Mouse (Mus musculus): ENCODE results near the gene Tnfrsf21.

Gene Tnfrsf21

DNA sequence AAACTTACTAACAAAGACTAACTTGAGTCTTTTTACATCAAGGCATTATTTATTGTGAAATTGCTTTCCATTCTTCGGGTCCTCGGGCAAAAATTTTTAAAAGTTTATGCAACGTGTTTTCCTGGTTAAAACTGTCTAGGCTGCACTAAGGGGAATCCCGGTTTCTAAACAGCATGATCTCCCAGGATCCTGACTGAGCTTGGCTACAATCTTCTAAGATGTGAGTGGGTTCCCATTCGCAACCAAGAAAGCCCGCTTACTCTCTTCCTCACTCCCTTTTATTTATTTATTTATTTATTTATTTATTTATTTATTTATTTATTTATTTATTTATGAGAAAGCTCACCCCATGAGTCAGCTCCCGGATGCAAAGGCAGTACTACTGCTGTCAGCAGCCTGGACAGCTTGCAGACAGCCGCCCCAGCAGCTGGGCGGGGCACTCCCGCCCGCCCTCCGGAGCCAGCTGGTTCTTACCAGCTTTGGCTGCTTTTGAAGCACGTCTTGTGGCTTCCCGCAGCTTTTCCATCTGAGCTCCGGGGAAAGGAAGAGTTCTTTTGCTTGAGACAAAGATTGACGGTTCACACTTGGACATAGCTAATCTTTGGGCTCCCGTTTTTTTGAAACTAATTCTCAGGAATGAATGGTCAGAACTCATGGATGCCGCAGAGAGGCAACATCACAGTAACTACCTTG is 60.6 kb downstream of the Tnfrsf21 start:
- DNase-seq (ENCODE audit: low spot score in 2 of 2) = no peak

DNA sequence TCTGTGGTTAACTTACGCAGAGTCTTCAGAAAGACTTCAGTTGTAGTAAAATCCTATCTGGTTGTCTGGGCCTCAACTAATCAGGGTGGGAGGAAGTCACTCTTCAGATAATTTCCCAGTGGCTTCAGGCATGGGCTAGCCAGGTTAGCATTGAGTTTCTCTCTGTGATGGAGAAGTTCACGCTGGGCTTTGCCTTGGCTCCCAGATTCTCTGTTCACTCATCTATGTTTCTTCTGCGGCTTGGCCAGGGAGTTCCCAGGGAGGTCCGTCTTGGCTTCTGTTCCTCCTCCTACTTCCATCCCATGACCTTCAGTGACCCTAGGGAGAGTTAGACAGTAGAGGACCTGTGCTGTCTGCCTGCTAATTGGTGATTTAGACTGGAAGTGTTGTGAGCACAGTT is 61.2 kb downstream of the Tnfrsf21 start:
- DNase-seq (ENCODE audit: low spot score in 2 of 2) = no peak

DNA sequence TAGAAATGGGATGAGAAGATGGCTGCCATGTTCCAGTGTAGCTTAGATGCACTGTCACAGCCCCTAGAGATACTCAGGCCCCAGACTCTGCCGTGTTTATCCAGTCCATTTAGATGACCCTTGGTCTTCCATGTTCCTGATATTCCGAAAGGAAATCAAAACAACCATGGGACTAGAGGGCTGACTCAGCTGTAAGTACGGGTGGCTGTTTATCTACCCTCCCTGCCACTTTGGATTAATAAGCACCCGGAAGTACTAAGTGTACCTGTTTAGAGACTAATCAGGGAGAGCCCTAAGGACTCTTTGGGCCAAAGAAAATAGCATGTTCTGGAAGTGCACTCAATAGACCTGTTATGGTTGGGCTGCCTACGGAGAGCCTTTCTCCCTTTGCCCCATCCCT is 64.9 kb downstream of the Tnfrsf21 start:
- DNase-seq (ENCODE audit: low spot score in 2 of 2) = no peak

DNA sequence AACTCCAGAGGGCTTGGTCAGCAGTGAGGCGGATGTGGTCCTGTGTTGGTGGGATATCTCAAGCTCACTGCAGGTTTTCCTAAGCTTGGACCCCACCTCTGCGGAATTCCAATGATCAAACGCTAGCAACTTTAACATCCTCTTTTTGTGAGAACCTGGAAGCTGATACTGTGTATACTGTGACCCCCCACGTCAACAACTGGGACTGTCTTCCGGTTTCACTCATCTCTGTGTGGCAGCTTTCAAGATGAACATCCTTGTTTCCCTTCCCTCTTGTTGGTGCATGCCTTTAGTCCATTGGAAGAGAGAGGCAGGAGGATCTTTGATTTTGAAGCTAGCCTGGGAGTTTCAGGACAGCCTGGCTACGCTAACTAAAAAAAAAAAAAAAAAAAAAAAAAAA is 73.1 kb downstream of the Tnfrsf21 start:
- DNase-seq (ENCODE audit: low spot score in 2 of 2) = no peak

DNA sequence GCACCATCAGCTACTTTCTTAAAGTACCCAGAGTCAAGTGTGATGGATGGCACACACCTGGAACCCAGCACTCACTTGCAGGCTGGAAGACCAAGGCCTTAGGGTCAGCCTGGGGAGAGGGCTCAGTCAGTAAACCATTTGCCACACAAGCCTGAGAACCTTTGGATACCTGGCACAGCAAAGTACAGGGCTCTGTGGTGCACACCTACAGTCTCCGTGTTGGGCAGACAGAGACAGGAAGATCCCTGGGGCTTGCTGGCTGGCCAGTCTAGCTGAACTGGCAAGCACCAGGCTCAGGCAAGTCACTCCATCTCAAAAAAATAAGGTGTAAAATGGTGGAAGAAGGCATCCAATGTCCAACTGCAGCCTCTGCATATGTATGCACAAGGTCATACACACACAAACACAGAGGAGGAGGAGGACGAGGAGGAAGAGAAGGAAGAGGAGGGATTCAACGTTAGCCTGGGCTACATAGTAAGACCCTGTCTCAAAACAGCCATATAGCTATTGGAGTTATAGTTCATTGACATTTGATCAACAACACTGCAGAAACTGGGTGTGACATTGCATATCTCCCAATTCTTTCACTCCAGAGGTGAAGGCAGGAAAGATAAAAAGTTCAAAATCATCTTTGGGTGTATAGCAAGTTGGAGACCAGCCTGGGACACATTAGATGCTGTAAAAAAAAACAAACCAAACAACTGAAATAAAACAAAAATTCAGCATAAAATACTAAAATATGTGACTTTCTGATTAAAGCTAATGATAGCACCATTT is 74.8 kb downstream of the Tnfrsf21 start:
- no peak for DNase-seq (ENCODE audit: low spot score in 2 of 2)

DNA sequence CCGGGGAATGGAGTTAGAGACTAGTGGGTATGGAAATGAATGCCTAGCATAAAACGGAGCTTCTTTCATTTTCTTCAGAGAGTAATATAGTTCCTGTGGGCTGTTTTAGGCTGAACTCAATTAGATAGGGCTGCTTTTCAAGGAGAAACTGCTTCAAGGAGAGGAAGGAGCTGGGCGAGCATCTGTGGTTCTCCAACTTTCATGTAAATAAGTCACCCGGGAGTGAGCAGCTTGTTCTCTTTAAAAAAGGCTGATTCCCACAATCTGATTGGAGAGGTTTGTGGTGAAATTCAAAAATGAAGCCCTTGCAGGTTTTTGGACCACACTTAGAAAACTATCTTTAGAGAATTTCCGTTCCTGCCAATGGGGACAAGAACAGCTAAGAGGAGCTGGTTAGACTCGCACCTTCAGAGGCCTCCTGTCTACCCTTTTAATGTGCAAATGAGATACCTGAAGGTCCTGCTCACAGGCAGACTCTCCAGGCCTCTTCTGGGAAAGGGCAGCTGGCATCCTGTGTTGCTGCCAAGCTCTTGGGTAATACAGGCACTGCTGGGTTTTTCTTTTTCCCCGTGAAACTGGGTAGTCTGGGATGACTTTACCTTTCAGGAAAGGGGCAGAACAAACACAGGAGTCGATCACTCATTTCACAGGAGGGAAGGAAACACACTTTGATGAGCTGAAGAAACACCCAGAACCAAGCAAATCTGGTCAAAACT is 76.1 kb downstream of the Tnfrsf21 start:
- no peak for DNase-seq (ENCODE audit: low spot score in 2 of 2)

DNA sequence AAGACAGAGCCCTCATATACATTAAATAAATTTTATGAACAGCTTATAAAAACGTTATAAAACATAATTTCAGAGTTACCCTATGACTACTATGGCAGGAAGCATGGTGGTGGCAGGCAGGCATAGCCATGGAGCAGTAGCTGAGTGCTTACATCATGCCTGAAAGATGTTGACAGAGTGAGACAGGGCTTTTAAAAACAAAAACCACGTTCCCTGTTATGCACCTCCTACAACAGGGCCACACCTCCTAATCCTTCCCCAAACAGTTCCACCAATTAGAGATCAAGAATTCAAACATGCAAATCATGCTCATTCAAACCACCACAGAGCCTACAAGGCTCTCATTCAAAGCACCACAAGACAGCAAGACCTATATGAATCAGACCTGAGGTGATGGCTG is 77.9 kb downstream of the Tnfrsf21 start:
- no peak for DNase-seq (ENCODE audit: low spot score in 2 of 2)

DNA sequence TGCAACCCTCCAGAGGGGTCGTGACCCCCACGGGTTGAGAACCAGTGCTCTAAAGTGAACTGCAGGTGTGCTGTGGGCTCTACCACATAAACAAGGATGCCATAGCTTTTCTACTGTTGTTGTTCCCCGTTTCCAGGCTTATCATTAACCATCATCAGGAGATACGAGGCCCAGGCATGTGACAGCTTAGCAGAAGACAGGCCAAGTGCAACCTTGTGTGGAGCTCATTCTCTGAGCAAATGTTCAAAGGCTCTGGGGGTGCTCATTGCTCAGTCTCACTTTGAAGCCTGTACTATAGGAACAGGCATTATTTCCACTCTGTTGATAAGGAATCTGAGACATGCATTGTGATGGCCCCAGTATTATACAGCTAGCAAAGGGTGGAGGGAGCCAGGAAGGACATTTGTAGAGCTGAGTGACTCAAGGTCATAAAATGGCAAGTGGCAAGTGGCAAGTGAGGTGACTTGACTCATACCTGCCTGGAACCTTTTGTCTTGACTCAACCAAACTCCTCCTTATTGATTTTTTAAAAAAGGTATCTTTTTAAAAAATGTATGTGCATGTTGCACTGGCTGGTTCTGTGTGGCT is 80.8 kb downstream of the Tnfrsf21 start:
- DNase-seq (ENCODE audit: low spot score in 2 of 2) = no peak

DNA sequence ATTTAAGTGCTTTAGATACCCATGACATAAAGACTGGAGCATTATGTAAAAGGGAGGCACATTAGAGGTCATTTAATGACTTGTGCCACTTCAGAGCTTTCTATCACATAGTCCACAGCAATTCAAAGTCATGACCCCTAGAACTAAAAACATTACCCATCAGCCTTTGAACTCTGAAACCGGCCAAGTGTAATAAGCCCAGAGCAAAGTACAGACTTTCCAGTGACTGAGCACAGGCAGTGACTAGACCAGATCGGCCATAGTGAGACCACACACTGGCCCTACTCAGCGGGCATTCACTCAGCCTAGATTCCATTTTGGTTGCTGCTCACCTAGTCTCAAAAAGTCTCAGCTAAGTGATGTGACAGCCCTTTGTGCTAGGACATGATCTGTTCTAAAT is 89.8 kb downstream of the Tnfrsf21 start:
- DNase-seq (ENCODE audit: low spot score in 2 of 2) = no peak

DNA sequence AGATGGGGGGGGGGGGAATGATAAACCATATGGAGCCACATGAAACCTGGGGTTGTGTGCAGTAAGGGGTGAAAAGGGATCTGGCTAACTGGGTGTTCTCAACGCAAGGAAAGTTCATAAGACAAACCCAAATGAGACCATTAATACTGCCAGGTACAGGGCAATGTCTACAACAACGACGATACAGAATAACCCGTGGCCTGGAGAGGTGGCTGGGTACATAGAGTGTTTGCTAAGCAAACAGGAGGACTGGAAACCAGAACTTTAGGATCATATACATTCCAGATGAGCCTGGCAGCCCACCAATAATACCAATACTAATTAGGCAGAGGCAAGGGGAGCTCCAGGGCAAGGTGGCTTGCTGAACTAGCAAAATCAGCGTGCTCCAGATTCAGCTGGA is 91.0 kb downstream of the Tnfrsf21 start:
- no peak for DNase-seq (ENCODE audit: low spot score in 2 of 2)

DNA sequence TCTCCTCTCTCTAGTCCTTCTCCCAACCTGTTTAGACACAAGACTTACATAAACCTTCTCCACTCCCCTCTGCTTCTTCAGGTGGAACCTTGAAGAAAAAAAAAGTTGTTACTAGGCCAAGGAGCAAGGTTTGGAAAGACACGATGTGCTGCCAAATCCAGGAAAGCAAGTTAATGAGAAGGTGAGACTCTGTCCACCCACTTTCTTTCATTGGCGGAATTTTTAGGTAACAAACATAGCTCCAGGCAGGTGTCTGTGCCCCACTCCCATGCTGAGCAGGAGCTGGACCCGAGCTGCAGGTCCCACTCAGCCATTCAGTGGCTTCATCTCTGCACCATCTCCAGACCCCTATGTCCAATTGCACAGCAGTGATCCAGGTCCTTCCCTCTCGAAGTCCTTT is 93.1 kb downstream of the Tnfrsf21 start:
- DNase-seq (ENCODE audit: low spot score in 2 of 2) = no peak

DNA sequence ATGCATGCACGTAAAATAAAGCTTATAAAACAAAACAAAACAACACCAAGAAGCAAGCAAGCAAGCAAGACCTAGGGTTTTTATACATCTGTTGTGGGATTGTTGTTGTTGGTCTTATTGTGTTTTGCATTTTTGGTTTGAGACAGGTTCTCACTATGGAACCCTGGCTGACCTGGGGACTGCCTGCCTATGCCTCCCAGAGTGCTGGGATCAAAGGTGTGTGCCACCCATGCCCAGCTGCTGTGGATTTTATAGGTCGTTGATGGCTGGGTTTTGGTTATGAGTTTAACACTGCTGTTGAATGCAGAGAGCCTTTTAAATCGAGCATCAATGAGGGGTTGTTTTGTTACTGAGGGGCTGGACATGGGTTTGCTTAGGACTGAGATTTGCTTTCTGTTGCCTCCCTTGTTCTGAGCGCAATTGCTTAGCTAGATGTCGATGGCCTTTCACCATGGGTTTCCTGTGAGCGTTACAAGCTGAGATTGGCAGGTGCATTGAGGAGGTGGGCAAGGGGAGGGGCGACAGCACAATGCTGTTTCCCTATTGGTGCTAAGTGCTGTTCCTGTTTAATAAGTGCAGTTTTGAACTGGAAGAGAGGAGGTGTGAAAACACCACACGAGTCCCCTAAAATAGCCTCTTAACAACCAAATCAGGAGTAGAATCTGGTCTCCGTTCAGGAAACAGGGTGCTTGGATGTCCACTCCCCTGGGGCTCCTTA is 94.0 kb downstream of the Tnfrsf21 start:
- DNase-seq (ENCODE audit: low spot score in 2 of 2) = no peak

DNA sequence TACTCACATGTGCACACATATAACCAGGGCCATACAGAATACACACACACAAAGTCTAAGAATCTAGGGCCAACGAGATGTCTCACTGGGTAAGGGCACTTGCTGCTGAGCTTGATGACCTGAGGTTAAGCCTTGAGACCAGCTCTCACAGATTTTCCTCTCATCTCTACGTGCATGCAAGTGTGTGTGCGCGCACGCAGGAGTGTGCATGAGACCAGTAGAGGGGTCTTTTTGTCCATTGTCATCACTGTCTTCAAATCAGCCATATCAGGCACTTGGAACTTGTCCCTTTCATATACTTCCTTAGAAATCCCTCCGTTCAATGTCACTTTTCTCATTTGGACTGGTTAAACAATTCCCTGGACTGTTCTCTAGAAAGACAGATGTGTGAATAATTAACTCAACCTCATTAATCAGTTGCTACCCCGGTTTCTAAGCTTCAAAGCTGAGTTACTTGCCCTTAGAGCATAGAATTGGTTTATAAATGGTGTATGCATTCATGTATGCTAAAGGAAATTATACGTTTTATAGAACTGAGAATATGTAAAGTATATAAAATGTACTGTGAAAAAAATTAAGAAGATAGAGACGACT is 97.1 kb downstream of the Tnfrsf21 start:
- DNase-seq (ENCODE audit: low spot score in 2 of 2) = no peak

DNA sequence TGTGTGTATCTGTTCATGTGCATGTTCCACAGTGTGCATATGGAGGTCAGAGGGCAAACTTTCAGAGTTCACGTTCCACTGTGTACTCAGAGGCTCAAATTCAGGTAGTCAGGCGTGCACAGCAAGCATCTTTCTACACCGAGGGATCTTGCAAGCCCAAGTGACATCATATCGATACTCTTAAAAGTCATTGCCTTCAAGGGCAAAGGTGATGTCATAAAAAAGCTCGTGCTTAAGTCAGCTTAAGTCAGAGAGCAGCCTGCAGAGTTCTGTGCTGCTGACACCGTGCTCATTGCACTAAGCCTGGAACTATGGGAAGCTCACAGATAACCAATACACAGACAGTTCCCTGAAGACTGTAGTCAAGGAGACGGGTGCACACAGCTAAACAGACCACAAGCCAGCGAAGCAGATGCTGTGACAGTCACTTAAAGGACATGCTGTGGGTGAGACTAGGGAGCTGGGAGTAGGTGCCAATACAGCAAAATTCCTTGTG is 97.8 kb downstream of the Tnfrsf21 start:
- DNase-seq (ENCODE audit: low spot score in 2 of 2) = no peak

DNA sequence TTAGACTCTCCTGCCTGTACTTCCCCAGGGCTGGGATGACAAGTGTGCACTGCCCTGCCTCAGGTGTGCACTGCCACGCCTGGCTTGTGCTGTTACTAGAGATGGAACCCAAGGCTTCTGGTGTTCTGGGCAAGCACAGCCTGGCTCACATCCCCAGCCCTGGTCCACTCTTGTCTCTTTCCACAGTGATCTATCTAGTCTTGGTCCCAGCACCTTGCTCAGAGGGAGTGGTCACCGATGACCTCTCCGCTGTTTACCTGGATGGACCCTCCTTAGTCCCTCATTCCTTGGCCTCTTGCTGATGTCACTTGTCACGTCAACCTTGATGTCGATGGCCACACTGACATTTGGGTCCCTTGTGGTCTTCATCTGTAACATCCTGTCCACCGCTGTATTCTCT is 98.6 kb downstream of the Tnfrsf21 start:
- no peak for DNase-seq (ENCODE audit: low spot score in 2 of 2)

DNA sequence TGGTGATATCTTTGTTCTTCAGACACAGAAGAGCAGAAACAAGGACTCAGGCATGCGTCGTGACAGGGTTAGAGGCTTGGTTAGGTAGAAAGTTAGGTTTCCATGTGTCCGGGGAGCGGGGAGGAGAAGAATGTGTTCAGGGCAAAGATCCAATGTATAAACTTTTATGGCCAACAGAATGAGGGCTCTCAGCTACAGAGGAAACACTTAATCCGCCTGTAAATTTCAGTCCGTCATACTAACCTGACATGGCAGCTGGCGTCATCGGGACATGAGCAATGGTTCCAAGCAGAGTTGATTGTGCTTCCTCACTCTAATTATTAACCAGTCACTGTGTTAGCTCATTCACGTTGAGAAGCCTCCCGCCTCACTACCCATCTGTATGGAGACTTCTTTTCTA is 100.4 kb downstream of the Tnfrsf21 start:
- no peak for DNase-seq (ENCODE audit: low spot score in 2 of 2)

DNA sequence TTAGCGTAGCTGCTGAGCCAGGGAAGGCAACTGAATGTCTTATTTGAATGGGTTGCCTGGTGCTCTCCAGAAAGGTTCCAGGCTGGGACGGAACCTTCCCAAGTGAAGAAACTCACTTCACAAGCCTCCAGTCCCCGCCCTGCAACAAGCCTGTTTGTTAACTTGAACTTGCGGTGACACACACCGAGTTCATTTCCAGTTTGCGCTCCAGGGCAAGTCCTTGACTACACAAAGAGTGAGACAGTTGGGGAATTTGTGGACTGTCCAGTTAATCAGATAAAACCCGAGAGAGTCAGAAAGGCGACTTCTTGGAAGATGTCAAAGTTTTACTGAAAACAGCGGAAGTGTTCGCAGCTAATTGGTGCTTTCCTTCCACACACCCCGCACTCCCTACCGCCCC is 103.1 kb downstream of the Tnfrsf21 start:
- no peak for DNase-seq (ENCODE audit: low spot score in 2 of 2)

DNA sequence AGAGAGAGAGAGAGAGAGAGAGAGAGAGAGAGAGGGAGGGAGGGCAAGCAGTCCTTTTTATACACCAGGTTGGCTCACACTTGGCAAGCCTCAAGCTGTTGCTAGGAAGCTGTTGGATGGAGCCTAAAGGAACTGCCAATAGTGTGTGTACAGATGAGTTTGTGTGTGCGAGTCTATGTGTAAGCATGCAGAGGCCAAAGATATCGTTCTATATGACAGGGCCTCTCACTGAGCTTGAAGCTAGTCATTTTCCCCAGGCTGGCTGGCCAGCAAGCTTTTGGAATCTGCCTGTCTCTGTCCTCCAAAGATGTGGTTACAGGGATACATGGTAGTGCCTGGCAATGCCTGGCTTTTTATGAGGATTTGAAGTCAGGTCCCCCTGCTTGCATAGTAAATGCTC is 104.7 kb downstream of the Tnfrsf21 start:
- no peak for DNase-seq (ENCODE audit: low spot score in 2 of 2)

DNA sequence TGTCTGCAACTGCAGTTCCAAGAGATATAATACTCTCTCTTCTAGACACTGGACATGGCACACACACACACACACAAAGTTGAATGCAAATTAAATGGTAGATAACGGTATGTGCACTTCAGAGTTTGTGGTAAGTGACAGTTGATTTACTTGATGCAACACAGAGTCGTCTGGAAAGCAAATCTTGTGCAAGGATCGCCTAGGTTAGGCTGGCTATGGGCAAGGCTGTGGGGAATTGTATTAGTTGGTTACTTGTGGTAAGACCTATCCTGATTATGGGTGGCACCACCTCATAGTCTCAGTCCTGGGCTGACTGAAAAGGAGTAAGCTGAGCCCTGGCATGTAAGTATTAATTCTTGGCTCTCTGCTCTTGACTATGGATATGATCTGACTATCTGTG is 112.0 kb downstream of the Tnfrsf21 start:
- no peak for DNase-seq (ENCODE audit: low spot score in 2 of 2)

DNA sequence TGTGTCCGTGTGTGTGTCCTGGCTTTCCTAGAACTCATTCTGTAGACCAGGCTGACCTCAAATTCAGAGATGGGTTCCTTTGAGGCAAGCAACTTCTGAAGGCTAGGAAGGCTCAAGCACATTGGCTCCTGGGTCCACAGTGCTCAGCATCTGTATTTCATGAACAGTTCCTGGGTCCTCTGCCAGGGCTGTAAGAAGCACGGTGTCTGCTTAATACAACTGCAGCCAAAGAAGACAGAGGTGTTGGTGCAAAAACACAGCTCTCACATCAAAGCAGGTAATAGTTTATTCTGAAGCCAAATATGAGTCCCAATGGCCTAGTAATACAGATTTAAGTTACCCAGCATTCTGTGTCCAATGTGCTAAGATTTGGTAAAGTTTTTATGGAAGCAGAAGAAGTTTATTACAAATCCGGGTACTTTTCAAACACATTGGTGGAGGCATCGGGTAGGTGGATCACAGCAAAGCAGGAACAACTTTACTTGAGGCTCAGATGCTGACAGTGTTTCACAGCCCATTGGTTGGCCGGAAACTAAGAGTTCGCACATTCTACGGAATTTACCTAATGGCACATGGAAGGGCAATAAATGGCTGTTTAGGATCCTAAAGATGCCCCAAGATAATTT is 112.7 kb downstream of the Tnfrsf21 start:
- DNase-seq (ENCODE audit: low spot score in 2 of 2) = no peak
